Mouse (Mus musculus) erythroblast, embryonic 14.5 days (primary cell): Measurements from ENCODE around the gene Phc1. TPM values are rescaled to one million over a fixed set of nuclear protein-coding genes. Genes with fewer than 3 reads are reported as not detected.

Experiments used
- H3K27me3 ChIP-seq: 2 replicates; pipeline ENCODE4 v1.6.1; 2012; ENCODE audit warnings: inconsistent platforms; ENCODE audit not compliant: control insufficient read depth
- H3K36me3 ChIP-seq: 2 replicates; pipeline ENCODE4 v1.6.1; 2012; ENCODE audit warnings: mild to moderate bottlenecking, inconsistent platforms; ENCODE audit not compliant: control insufficient read depth
- H3K4me1 ChIP-seq: 2 replicates; pipeline ENCODE4 v1.6.1; 2012; ENCODE audit warnings: inconsistent platforms; ENCODE audit not compliant: control insufficient read depth
- H3K4me3 ChIP-seq: replicated peaks from 2 replicates; pipeline ENCODE3; 2012; ENCODE audit warnings: moderate library complexity, mild to moderate bottlenecking, inconsistent platforms
- H3K9me3 ChIP-seq: 2 replicates; pipeline ENCODE4 v1.6.1; 2012; ENCODE audit warnings: low read length, inconsistent platforms, mixed read lengths; ENCODE audit not compliant: control insufficient read depth
- GATA1 ChIP-seq: IDR thresholded peaks from 2 replicates; pipeline ENCODE4 v1.6.1; 2012; ENCODE audit warnings: low read length, inconsistent platforms, mixed read lengths
- TAL1 ChIP-seq: IDR thresholded peaks from 3 replicates; pipeline ENCODE4 v1.6.1; 2012; ENCODE audit warnings: low read length, inconsistent platforms, mixed read lengths
- polyA plus RNA-seq: library from polyadenylated mRNA; stranded (reverse); fragments of >175 nt; gene quantifications from 2 replicates; pipeline ENCODE4 v1.2.3, GENCODE M21; 2012

Gene Phc1
- polyA plus RNA-seq, 1 experiment: 0.20 TPM

DNA sequence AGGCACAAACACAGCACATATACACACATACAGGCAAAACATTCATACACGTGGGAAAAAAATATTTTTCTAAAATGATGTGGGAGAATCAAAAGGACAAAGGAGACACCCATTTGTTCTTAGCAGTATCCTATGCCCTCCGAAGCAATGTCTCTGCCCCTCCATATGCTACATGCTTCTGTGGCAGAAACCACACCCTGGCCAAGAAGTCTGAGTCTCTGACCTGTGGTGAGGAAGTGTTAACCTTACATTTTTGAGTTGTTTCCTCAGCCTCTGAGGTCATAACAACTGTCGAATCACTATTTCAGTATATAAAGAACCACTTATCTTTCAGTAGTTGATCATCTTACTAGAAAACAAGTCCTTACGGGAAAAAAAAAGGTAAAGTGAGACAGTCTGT is 37.7 kb downstream of the Phc1 start:
- Histone ChIP-seq H3K4me3 (no peak overlapping the region), H3K4me1 (peaks cover 3% of the 10 kb centered on the region), H3K27me3 (peaks cover 2% of the 10 kb centered on the region; the same call in 1 of the 2 replicates), H3K36me3 (no peaks in the 10 kb centered on the region), H3K9me3 (no peaks in the 10 kb centered on the region)
- TF ChIP-seq GATA1 (no peak), TAL1 (no peak)

DNA sequence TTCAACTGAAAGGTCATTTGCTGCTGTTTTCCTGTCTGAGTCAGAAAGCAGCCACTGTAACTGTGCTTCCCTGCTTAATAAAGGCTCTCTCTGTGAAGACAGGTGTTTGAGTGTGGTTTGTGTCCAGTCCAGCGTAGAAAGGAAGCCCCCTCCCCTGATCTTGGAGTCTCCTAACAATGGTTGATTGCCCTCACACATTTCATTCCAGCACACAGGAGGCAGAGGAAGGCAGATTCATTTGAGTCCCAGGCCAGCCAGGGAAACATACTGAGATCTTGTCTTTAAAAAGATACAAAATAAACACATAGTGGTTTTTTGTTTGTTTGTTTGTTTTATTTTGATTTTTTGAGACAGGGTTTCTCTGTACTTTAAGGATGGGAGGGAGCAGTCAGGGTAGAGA is 38.2 kb downstream of the Phc1 start:
- Histone ChIP-seq H3K27me3 (peaks cover 6% of the 10 kb centered on the region), H3K9me3 (no peaks in the 10 kb centered on the region), H3K4me1 (peaks cover 6% of the 10 kb centered on the region), H3K36me3 (no peaks in the 10 kb centered on the region), H3K4me3 (no peak overlapping the region)
- TF ChIP-seq TAL1 (no peak), GATA1 (no peak)

DNA sequence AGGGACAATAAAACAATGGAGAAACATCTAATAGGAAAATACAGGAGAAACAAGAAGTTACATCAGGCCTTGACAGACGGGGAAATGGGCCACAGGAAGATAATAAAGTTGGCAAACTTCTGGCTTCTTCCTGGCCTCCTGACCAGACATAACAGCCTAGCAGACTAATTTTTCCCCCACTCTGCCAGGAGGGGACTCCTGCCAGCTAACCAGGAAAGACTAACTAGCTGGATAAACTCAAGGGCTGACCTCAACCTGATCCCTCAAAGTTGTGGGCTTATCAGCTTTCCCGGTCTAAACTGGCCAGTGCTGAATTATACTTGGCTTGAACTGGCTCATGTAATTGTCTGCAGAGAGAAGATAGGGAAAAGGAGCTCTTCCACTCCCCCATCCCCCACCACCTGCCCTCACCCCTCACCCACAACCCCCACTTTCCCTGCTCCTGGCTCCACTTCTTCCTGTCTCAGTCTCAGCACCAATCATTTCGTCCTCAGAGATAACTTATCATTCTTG is 40.7 kb downstream of the Phc1 start:
- TF ChIP-seq GATA1 (no peak), TAL1 (no peak)
- no peak overlapping the region for H3K4me3 ChIP-seq
- H3K27me3 ChIP-seq: peaks cover 10% of the 10 kb centered on the region
- no peaks in the 10 kb centered on the region for H3K9me3 ChIP-seq
- no peaks in the 10 kb centered on the region for H3K36me3 ChIP-seq
- H3K4me1 ChIP-seq: peaks cover 6% of the 10 kb centered on the region

GRCm38 (mm10) chr6:122298223-122298609 is 42.1 kb downstream of the Phc1 start:
- TF ChIP-seq TAL1 (no peak), GATA1 (no peak)
- no peaks in the 10 kb centered on the region for H3K36me3 ChIP-seq
- H3K4me1 ChIP-seq: peaks cover 6% of the 10 kb centered on the region
- H3K27me3 ChIP-seq: peaks cover 10% of the 10 kb centered on the region
- H3K9me3 ChIP-seq: no peaks in the 10 kb centered on the region
- no peak overlapping the region for H3K4me3 ChIP-seq

DNA sequence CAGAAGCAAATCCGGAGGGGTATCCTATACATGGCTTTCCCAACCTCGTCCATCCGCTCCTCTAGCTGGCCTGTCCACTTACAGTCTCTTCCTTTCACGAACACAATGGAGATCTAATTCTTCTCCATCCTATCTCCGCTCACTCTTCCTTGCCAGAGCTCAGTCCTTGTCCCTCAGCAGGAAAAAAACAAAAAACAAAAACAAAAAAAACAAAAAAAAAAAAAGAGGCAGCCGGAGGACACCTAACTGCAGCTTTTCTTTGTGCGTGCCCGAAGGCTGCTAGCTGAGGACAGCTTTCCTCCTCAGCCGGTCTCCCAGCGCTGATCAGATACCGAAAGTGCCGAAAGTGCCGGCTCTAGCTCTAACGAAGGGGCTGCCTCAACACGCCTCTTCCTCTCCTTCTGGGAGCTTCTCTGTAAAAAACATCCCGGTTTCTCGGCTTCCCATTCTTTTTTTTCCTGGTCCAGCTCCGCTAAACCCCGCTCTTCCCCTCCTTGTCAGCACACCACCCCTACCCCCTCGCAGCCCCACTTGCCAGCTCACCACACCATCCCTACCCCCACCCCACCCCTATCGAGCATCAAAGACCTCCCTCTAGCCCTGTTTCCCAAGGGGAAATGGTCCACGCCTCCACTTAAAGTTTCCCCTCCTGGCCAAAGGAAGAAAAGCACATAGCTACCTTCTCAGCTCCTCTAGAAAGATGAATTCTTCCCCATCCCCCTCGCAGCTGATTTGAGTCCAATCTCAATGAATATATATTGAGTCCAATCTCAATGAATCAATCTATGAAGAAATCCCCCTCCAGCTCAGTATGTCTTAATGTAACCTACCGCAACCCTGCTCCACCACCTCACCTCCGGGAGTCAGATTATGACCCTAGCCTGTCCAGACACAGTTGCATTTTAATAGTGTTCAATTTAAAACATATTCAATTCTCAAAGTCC is 42.8 kb downstream of the Phc1 start:
- Histone ChIP-seq H3K36me3 (no peaks in the 10 kb centered on the region), H3K27me3 (peaks cover 10% of the 10 kb centered on the region), H3K4me3 (peak overlapping the region; percentile 53), H3K4me1 (peaks cover 6% of the 10 kb centered on the region), H3K9me3 (no peaks in the 10 kb centered on the region)
- no peak for TF ChIP-seq TAL1
- TF ChIP-seq GATA1: peak; percentile 20; the same call in 1 of the 2 replicates

GRCm38 (mm10) chr6:122296918-122297278 is 43.5 kb downstream of the Phc1 start:
- TF ChIP-seq GATA1 (no peak), TAL1 (no peak)
- Histone ChIP-seq H3K4me3 (peak overlapping the region; percentile 53), H3K4me1 (peaks cover 6% of the 10 kb centered on the region), H3K9me3 (no peaks in the 10 kb centered on the region), H3K36me3 (no peaks in the 10 kb centered on the region), H3K27me3 (peaks cover 10% of the 10 kb centered on the region)

- H3K4me3 ChIP-seq: no peak overlapping the region
- no peaks in the 10 kb centered on the region for H3K36me3 ChIP-seq
- H3K4me1 ChIP-seq: peaks cover 6% of the 10 kb centered on the region
- H3K9me3 ChIP-seq: no peaks in the 10 kb centered on the region
- no peak for TF ChIP-seq GATA1
- no peak for TF ChIP-seq TAL1
- peaks cover 10% of the 10 kb centered on the region for H3K27me3 ChIP-seq
Observed at GRCm38 (mm10) chr6:122295242-122295641, 45.1 kb downstream of the Phc1 start.

DNA sequence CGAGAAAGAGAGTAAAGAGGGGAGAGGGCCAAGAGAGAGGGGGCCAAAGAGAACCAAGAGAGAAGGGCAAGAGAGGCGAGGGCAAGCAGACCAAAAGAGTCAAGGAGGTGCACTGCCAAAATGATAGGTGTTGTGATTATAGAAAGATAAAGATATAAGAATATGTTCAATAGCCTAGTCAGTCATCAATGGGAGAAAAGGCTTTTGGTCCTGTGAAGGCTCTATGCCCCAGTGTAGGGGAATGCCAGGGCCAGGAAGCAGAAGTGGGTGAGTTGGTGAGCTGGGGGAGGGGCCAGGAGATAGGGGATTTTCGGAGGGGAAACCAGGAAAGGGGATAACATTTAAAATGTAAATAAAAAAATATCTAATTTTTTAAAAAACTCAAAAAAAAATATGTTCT is 46.1 kb downstream of the Phc1 start:
- TF ChIP-seq GATA1: no peak
- no peak for TF ChIP-seq TAL1
- Histone ChIP-seq H3K36me3 (no peaks in the 10 kb centered on the region), H3K9me3 (no peaks in the 10 kb centered on the region), H3K4me1 (peaks cover 6% of the 10 kb centered on the region), H3K4me3 (no peak overlapping the region), H3K27me3 (peaks cover 10% of the 10 kb centered on the region)

DNA sequence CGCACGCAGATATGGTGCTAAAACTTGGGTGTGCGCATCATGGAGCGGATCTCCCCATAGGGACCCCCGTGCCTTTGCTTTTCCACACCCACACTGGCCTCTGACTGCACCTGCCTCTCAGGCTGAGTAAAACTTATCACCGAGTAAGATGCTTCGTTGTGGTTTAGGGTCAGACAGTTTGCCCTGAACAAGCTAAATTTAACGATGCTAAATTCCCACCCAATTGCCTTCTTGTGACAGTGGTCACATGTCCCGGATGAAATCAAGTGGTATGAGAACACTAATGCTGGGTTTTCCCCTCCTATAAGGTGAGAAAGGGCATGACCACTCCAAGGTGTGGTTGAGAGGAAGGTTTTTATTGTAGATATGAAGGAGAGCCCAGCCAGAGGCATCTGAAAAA is 46.6 kb downstream of the Phc1 start:
- H3K36me3 ChIP-seq: no peaks in the 10 kb centered on the region
- TF ChIP-seq TAL1: no peak
- no peak for TF ChIP-seq GATA1
- H3K9me3 ChIP-seq: no peaks in the 10 kb centered on the region
- H3K4me3 ChIP-seq: no peak overlapping the region
- H3K27me3 ChIP-seq: peaks cover 10% of the 10 kb centered on the region
- peaks cover 6% of the 10 kb centered on the region for H3K4me1 ChIP-seq
